Mouse (Mus musculus) limb, embryonic 12.5 days (tissue): Measurements from ENCODE around the gene Cyp2d40. TPM values are rescaled to one million over a fixed set of nuclear protein-coding genes. Genes with fewer than 3 reads are reported as not detected.
"Not testable (repeated sequence)": the region's sequence is repeated elsewhere in the genome, so short reads cannot be mapped to it uniquely, and the experiment has no call there.

Experiments
- ATAC-seq: fragments of 200-750 bp; cut with Nextera tagmentation; 2 replicates; pipeline ENCODE4 v1.8.0; 2017; ENCODE audit warnings: low read depth, moderate TSS enrichment; ENCODE audit not compliant: insufficient number of reproducible peaks, insufficient read depth, low FRiP score, low TSS enrichment
- H3K27ac ChIP-seq: fragments of 300-500 bp; sonication (generic); 2 replicates; pipeline ENCODE4 v1.5.1; 2016; ENCODE audit warnings: mild to moderate bottlenecking, moderate library complexity
- H3K27me3 ChIP-seq: fragments of 300-500 bp; sonication (generic); 2 replicates; pipeline ENCODE4 v1.6.1; 2016; ENCODE audit warnings: mild to moderate bottlenecking, moderate library complexity
- H3K36me3 ChIP-seq: fragments of 300-500 bp; sonication (generic); 2 replicates; pipeline ENCODE4 v1.6.1; 2016; ENCODE audit warnings: mild to moderate bottlenecking, moderate library complexity
- H3K4me1 ChIP-seq: fragments of 300-500 bp; sonication (generic); replicated peaks from 2 replicates; pipeline ENCODE4 v1.6.1; 2016
- H3K4me2 ChIP-seq: fragments of 300-500 bp; sonication (generic); 2 replicates; pipeline ENCODE4 v1.6.1; 2016; ENCODE audit warnings: mild to moderate bottlenecking, moderate library complexity
- H3K4me3 ChIP-seq: fragments of 300-500 bp; sonication (generic); replicated peaks from 2 replicates; pipeline ENCODE4 v1.5.1; 2016; ENCODE audit warnings: mild to moderate bottlenecking
- H3K9ac ChIP-seq: fragments of 300-500 bp; sonication (generic); replicated peaks from 2 replicates; pipeline ENCODE4 v1.6.1; 2016; ENCODE audit warnings: mild to moderate bottlenecking, moderate library complexity
- H3K9me3 ChIP-seq: fragments of 300-500 bp; sonication (generic); 2 replicates; pipeline ENCODE4 v1.6.1; 2016; ENCODE audit warnings: mild to moderate bottlenecking, moderate library complexity
- WGBS: fragments of 180-500 bp; shearing (Covaris S2); methylation state at CpG from one replicate; pipeline ENCODE4 v1.1.7; 2016; 5-methylcytosine and 5-hydroxymethylcytosine counted together
- microRNA-seq: library from miRNA; unstranded; fragments of <30 nt; microRNA quantifications from one replicate; pipeline ENCODE4, GENCODE M21; 2017
- polyA plus RNA-seq: library from polyadenylated mRNA; unstranded; fragments of >200 nt; fragmentation: Nextera tagmentation; extraction: Ambion mirVana; gene quantifications from 2 replicates; pipeline ENCODE4 v1.2.1, GENCODE M21; 2016

Gene Cyp2d40
- polyA plus RNA-seq, 1 experiment from 2014 or later, result not detected

DNA sequence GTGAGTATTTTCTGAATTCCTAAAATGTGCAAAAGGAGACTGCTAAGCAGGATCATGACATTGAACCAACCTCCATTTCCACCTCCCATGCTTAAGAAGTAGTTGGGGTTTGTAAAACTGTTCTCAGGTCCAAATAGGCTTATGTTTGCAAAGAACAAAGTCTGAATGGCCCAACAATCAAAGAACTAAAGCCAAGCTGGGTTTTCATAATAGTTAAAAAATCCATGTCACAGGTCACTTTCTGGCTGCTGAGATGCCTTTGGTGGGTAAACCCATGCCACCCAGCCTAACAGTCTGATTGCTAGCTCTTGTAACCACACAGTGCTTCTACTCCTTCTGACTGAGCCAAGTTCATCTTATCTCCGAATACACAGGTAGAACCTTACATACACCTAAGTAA lies 20.6 kb upstream of the Cyp2d40 start:
- H3K27me3 ChIP-seq, result no peaks in the 10 kb centered on the region
- no peak overlapping the region for H3K9ac ChIP-seq
- no peak overlapping the region for H3K4me2 ChIP-seq
- H3K4me1 ChIP-seq, result no peaks in the 10 kb centered on the region
- no peaks in the 10 kb centered on the region for H3K36me3 ChIP-seq
- no peak overlapping the region for H3K4me3 ChIP-seq
- ATAC-seq, result no peak
- H3K9me3 ChIP-seq, result no peaks in the 10 kb centered on the region
- WGBS, result 83% methylated on average over 1 of the region's 1 CpGs
- H3K27ac ChIP-seq, result no peak overlapping the region

- H3K27me3 ChIP-seq, result no peaks in the 10 kb centered on the region
- no peak for ATAC-seq
Observed at GRCm38 (mm10) chr15:82783800-82784199, 19.8 kb upstream of the Cyp2d40 start.

GRCm38 (mm10) chr15:82777856-82778255 lies 13.9 kb upstream of the Cyp2d40 start:
- H3K36me3 ChIP-seq, H3K4me1 ChIP-seq, H3K27me3 ChIP-seq, H3K4me2 ChIP-seq, ATAC-seq, H3K27ac ChIP-seq, H3K9me3 ChIP-seq, H3K9ac ChIP-seq, H3K4me3 ChIP-seq: not testable (repeated sequence)
- 78% methylated on average over 5 of the region's 5 CpGs for WGBS

More at GRCm38 (mm10) chr15:82783800-82784199, 19.8 kb upstream of the Cyp2d40 start:
- WGBS, result 77% methylated on average over 1 of the region's 1 CpGs
- Histone ChIP-seq H3K9ac (no peak overlapping the region), H3K27ac (no peak overlapping the region), H3K4me1 (no peaks in the 10 kb centered on the region), H3K4me2 (no peak overlapping the region), H3K36me3 (no peaks in the 10 kb centered on the region), H3K4me3 (no peak overlapping the region), H3K9me3 (no peaks in the 10 kb centered on the region)

DNA sequence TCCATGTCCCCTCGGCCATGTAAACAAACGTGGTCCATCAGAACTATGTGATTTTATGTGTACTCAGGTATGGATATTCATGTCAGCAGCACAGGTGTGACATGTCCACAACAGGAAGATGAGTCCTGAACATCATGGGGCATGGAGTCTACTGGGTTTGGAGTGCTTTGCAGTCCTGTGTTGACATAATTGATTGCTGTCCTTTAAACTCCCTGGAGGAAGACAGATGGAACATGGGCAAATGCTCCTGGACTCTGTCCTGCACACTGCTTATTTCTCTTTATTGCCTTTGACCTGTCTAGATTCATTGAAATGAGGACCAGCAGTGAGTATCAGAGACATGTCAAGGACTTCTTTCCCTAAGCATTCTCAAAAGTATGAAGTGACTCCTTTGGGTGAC lies 2.0 kb upstream of the Cyp2d40 start:
- Histone ChIP-seq H3K4me3 (no peak overlapping the region), H3K27me3 (no peaks in the 10 kb centered on the region), H3K4me1 (no peaks in the 10 kb centered on the region), H3K9ac (no peak overlapping the region), H3K36me3 (no peaks in the 10 kb centered on the region), H3K27ac (no peak overlapping the region), H3K9me3 (0 out of 2 replicates have a peak, but pooled peaks cover 3% of the 10 kb centered on the region), H3K4me2 (no peak overlapping the region)
- no peak for ATAC-seq
- WGBS, result 93% methylated on average over 2 of the region's 2 CpGs

GRCm38 (mm10) chr15:82764881-82765280 lies 898 bp upstream of the Cyp2d40 start:
- H3K4me1 ChIP-seq, result no peaks in the 10 kb centered on the region
- WGBS, result 86% methylated on average over 6 of the region's 6 CpGs
- H3K36me3 ChIP-seq, result no peaks in the 10 kb centered on the region
- H3K9ac ChIP-seq, result no peak overlapping the region
- no peaks in the 10 kb centered on the region for H3K27me3 ChIP-seq
- H3K4me3 ChIP-seq, result no peak overlapping the region
- no peak for ATAC-seq
- H3K27ac ChIP-seq, result no peak overlapping the region
- H3K9me3 ChIP-seq, result 0 out of 2 replicates have a peak, but pooled peaks cover 3% of the 10 kb centered on the region
- H3K4me2 ChIP-seq, result no peak overlapping the region

DNA sequence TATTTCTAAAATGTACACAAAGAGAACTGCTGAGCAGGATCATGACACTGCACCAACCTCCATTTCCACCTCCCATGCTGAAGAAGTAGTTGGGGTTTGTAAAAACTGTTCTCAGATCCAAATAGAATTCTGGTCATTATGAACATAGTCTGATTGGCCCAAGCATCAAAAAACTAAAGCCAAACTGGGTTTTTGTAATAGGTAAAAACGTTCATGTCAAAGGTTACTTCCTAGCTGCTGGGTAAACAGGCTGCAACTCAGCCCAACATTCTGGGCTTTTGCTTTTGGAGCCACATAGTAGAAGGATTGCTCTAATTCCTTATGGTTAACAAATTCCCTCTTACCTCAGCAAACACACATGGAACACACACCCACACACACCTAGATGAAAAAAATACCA lies 15.8 kb downstream of the Cyp2d40 start:
- H3K9ac ChIP-seq, result no peak overlapping the region
- H3K4me3 ChIP-seq, result no peak overlapping the region
- no peak for ATAC-seq
- WGBS, result 67% methylated on average over 1 of the region's 1 CpGs
- no peaks in the 10 kb centered on the region for H3K27me3 ChIP-seq
- no peak overlapping the region for H3K4me2 ChIP-seq
- H3K9me3 ChIP-seq, result peaks cover 4% of the 10 kb centered on the region; the same call in 1 of the 2 replicates
- no peak overlapping the region for H3K27ac ChIP-seq
- H3K36me3 ChIP-seq, result no peaks in the 10 kb centered on the region
- H3K4me1 ChIP-seq, result no peaks in the 10 kb centered on the region

- ATAC-seq, result no peak
- H3K9me3 ChIP-seq, result peaks cover 4% of the 10 kb centered on the region; the same call in 1 of the 2 replicates
- 50% methylated on average over 1 of the region's 1 CpGs for WGBS
- no peak overlapping the region for H3K27ac ChIP-seq
- no peak overlapping the region for H3K4me3 ChIP-seq
- no peak overlapping the region for H3K9ac ChIP-seq
- no peaks in the 10 kb centered on the region for H3K36me3 ChIP-seq
- no peaks in the 10 kb centered on the region for H3K27me3 ChIP-seq
- no peak overlapping the region for H3K4me2 ChIP-seq
- no peaks in the 10 kb centered on the region for H3K4me1 ChIP-seq
Observed at GRCm38 (mm10) chr15:82747516-82747915, 16.5 kb downstream of the Cyp2d40 start.

- ATAC-seq, H3K27ac ChIP-seq, H3K9ac ChIP-seq, H3K36me3 ChIP-seq, H3K4me1 ChIP-seq, H3K4me2 ChIP-seq, H3K4me3 ChIP-seq, H3K9me3 ChIP-seq, H3K27me3 ChIP-seq: not testable (repeated sequence)
- WGBS, result 90% methylated on average over 4 of the region's 4 CpGs
Observed at GRCm38 (mm10) chr15:82733331-82733925, 30.6 kb downstream of the Cyp2d40 start.

Small RNA genes within 50 kb of the gene (microRNA-seq; reads per million reads assigned to microRNA genes)
- not detected for gene Gm27618

Other genes starting within 250 kb of the Cyp2d40 start
- gene Cyp2d12, start 209.1 kb downstream of the Cyp2d40 start, polyA plus RNA-seq, result not detected in 2 replicates
- not detected in 2 replicates for gene Cyp2d34, start 143.2 kb downstream of the Cyp2d40 start, polyA plus RNA-seq
- not detected in 2 replicates for gene Cyp2d26, start 30.1 kb upstream of the Cyp2d40 start, polyA plus RNA-seq
- 12.1 and 13.6 TPM in 2 replicates for gene Tcf20, start 223.7 kb upstream of the Cyp2d40 start, polyA plus RNA-seq